Mouse (Mus musculus) liver, postnatal 0 days (tissue): Measurements from ENCODE around the gene Olfr1507.

Source experiments
- CTCF ChIP-seq: sonication (generic); IDR thresholded peaks from 2 replicates; pipeline ENCODE4 v1.5.1; 2016; ENCODE audit warnings: antibody characterized with exemption, low read depth
- EP300 ChIP-seq: IDR thresholded peaks from 2 replicates; pipeline ENCODE4 v1.6.1; 2016; ENCODE audit warnings: antibody characterized with exemption, low read depth, mild to moderate bottlenecking

- TF ChIP-seq CTCF, result no peak
- TF ChIP-seq EP300, result no peak
Measured at GRCm38 (mm10) chr14:52461928-52462327, 33.6 kb downstream of the Olfr1507 start.
